Mouse (Mus musculus) brain, embryonic 14.5 days (tissue): ENCODE measurements at regions not wholly inside any gene's neighbourhood (a gene's known extent, or its start where the extent isn't known, plus 50 kb on each side); places are given as distances from the start of the nearest gene placed in this dataset.

Source experiments
- CTCF ChIP-seq: fragments of 200-500 bp; IDR thresholded peaks from 2 replicates; pipeline ENCODE4 v1.5.1; 2012; ENCODE audit warnings: inconsistent platforms, mild to moderate bottlenecking, moderate library complexity, borderline replicate concordance; ENCODE audit not compliant: insufficient read depth, insufficient read length; ENCODE audit errors: extremely low read depth
- POLR2A ChIP-seq: fragments of 200-500 bp; IDR thresholded peaks from 2 replicates; pipeline ENCODE4 v1.6.1; 2012; ENCODE audit warnings: mild to moderate bottlenecking, inconsistent platforms, borderline replicate concordance; ENCODE audit not compliant: poor library complexity, insufficient read depth, insufficient read length, severe bottlenecking; ENCODE audit errors: extremely low read depth

DNA sequence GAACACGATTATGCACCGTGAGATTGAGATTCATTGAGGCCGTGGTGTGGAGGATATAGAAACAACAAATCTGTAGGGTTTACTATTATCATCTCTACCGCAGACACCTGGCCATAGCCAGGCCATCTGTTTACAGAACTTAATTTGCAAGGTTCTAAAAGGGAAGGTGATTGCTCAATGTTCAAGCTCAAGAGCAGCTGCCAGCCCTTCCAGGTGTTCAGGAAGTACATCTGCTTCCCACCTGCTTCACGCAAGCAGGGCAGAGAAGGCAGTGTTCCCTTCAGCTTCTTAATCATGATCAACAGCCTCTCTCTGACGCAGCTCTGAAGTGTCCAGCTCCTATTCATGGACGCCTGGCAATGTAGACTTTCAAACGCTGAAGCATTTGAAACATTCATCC, 202.4 kb upstream of the Prdm1 start:
- no peak for TF ChIP-seq CTCF
- TF ChIP-seq POLR2A: no peak
